Mouse (Mus musculus): Measurements from ENCODE around the gene St6galnac1. TPM values are rescaled to one million over a fixed set of nuclear protein-coding genes. Genes with fewer than 3 reads are reported as not detected.

St6galnac1 gene
- total and polyA plus RNA-seq, 2 experiments from 2014 or later: not detected

GRCm38 (mm10) chr11:116819932-116820593 is 44.8 kb upstream of the St6galnac1 start:
- H3K9me3 ChIP-seq (ENCODE audit: low read length): no peaks in the 10 kb centered on the region
- no peak overlapping the region for H3K4me3 ChIP-seq (ENCODE audit: low read depth, low read length)
- DNase-seq (ENCODE audit: low spot score) (no peak), ATAC-seq (ENCODE audit: low FRiP score) (no peak)
- no peak overlapping the region for H3K27ac ChIP-seq (ENCODE audit: low read depth, low read length)
- H3K4me1 ChIP-seq (ENCODE audit: insufficient read depth, low read length): no peaks in the 10 kb centered on the region; the same call in 1 of the 2 replicates
- H3K9ac ChIP-seq (replicated peaks; ENCODE audit: low read length, poor library complexity, severe bottlenecking): no peak overlapping the region
- no peak for TF ChIP-seq CTCF (IDR thresholded peaks at IDR 0.05)
- no peak overlapping the region for H3K4me2 ChIP-seq (ENCODE audit: low read depth, low read length, poor library complexity, severe bottlenecking)
- H3K36me3 ChIP-seq (ENCODE audit: insufficient read depth, low read length): no peaks in the 10 kb centered on the region
- WGBS: 81% methylated on average over 5 of the region's 5 CpGs
- no peaks in the 10 kb centered on the region for H3K27me3 ChIP-seq (ENCODE audit: insufficient read depth, low read length)

- no peak overlapping the region for H3K27ac ChIP-seq (ENCODE audit: low read depth, low read length)
- ATAC-seq (ENCODE audit: low FRiP score) (no peak), DNase-seq (ENCODE audit: low spot score) (peak; percentile 58)
- no peaks in the 10 kb centered on the region for H3K9me3 ChIP-seq (ENCODE audit: low read length)
- no peak overlapping the region for H3K9ac ChIP-seq (replicated peaks; ENCODE audit: low read length, poor library complexity, severe bottlenecking)
- H3K4me1 ChIP-seq (ENCODE audit: insufficient read depth, low read length): peaks cover 6% of the 10 kb centered on the region
- no peak overlapping the region for H3K4me3 ChIP-seq (ENCODE audit: low read depth, low read length)
- 73% methylated on average over 8 of the region's 8 CpGs for WGBS
- H3K4me2 ChIP-seq (ENCODE audit: low read depth, low read length, poor library complexity, severe bottlenecking): no peak overlapping the region
- H3K27me3 ChIP-seq (ENCODE audit: insufficient read depth, low read length): no peaks in the 10 kb centered on the region
- H3K36me3 ChIP-seq (ENCODE audit: insufficient read depth, low read length): no peaks in the 10 kb centered on the region
- TF ChIP-seq CTCF (IDR thresholded peaks at IDR 0.05): no peak
Measured at GRCm38 (mm10) chr11:116818722-116819121, 43.4 kb upstream of the St6galnac1 start.

- Histone ChIP-seq H3K4me2 (ENCODE audit: low read depth, low read length, poor library complexity, severe bottlenecking) (no peak overlapping the region), H3K9ac (replicated peaks; ENCODE audit: low read length, poor library complexity, severe bottlenecking) (no peak overlapping the region), H3K27me3 (ENCODE audit: insufficient read depth, low read length) (no peaks in the 10 kb centered on the region), H3K27ac (ENCODE audit: low read depth, low read length) (no peak overlapping the region), H3K36me3 (ENCODE audit: insufficient read depth, low read length) (no peaks in the 10 kb centered on the region), H3K4me3 (ENCODE audit: low read depth, low read length) (no peak overlapping the region), H3K4me1 (ENCODE audit: insufficient read depth, low read length) (peaks cover 11% of the 10 kb centered on the region), H3K9me3 (ENCODE audit: low read length) (no peaks in the 10 kb centered on the region)
- ATAC-seq (ENCODE audit: low FRiP score) (no peak), DNase-seq (ENCODE audit: low spot score) (no peak)
- TF ChIP-seq CTCF (IDR thresholded peaks at IDR 0.05): no peak
- WGBS: 95% methylated on average over 5 of the region's 5 CpGs
Measured at GRCm38 (mm10) chr11:116817567-116817966, 42.3 kb upstream of the St6galnac1 start.

- Histone ChIP-seq H3K27me3 (ENCODE audit: insufficient read depth, low read length) (no peaks in the 10 kb centered on the region), H3K4me2 (ENCODE audit: low read depth, low read length, poor library complexity, severe bottlenecking) (no peak overlapping the region), H3K4me1 (ENCODE audit: insufficient read depth, low read length) (peaks cover 12% of the 10 kb centered on the region), H3K9ac (replicated peaks; ENCODE audit: low read length, poor library complexity, severe bottlenecking) (no peak overlapping the region), H3K36me3 (ENCODE audit: insufficient read depth, low read length) (no peaks in the 10 kb centered on the region), H3K4me3 (ENCODE audit: low read depth, low read length) (no peak overlapping the region), H3K27ac (ENCODE audit: low read depth, low read length) (no peak overlapping the region), H3K9me3 (ENCODE audit: low read length) (no peaks in the 10 kb centered on the region)
- no peak for DNase-seq (ENCODE audit: low spot score)
- no peak for ATAC-seq (ENCODE audit: low FRiP score)
- no peak for TF ChIP-seq CTCF (IDR thresholded peaks at IDR 0.05)
- WGBS: 91% methylated on average over 5 of the region's 5 CpGs
Measured at GRCm38 (mm10) chr11:116816769-116817168, 41.5 kb upstream of the St6galnac1 start.

- Histone ChIP-seq H3K9me3 (ENCODE audit: low read length) (no peaks in the 10 kb centered on the region), H3K9ac (replicated peaks; ENCODE audit: low read length, poor library complexity, severe bottlenecking) (no peak overlapping the region), H3K27me3 (ENCODE audit: insufficient read depth, low read length) (no peaks in the 10 kb centered on the region), H3K4me2 (ENCODE audit: low read depth, low read length, poor library complexity, severe bottlenecking) (no peak overlapping the region), H3K36me3 (ENCODE audit: insufficient read depth, low read length) (no peaks in the 10 kb centered on the region), H3K4me1 (ENCODE audit: insufficient read depth, low read length) (peaks cover 22% of the 10 kb centered on the region), H3K4me3 (ENCODE audit: low read depth, low read length) (no peak overlapping the region), H3K27ac (ENCODE audit: low read depth, low read length) (peak overlapping the region; percentile 52)
- ATAC-seq (ENCODE audit: low FRiP score) (no peak), DNase-seq (ENCODE audit: low spot score) (no peak)
- no peak for TF ChIP-seq CTCF (IDR thresholded peaks at IDR 0.05)
- WGBS: 18% methylated on average over 7 of the region's 7 CpGs
Measured at GRCm38 (mm10) chr11:116814884-116815415, 39.6 kb upstream of the St6galnac1 start.

GRCm38 (mm10) chr11:116814076-116814883 is 39.0 kb upstream of the St6galnac1 start:
- H3K9ac ChIP-seq (replicated peaks; ENCODE audit: low read length, poor library complexity, severe bottlenecking): no peak overlapping the region
- TF ChIP-seq CTCF (IDR thresholded peaks at IDR 0.05): peak; percentile 14
- H3K4me2 ChIP-seq (ENCODE audit: low read depth, low read length, poor library complexity, severe bottlenecking): no peak overlapping the region
- 6% methylated on average over 20 of the region's 20 CpGs for WGBS
- H3K36me3 ChIP-seq (ENCODE audit: insufficient read depth, low read length): no peaks in the 10 kb centered on the region
- ATAC-seq (ENCODE audit: low FRiP score) (no peak), DNase-seq (ENCODE audit: low spot score) (peak; percentile 83)
- H3K4me3 ChIP-seq (ENCODE audit: low read depth, low read length): no peak overlapping the region
- H3K9me3 ChIP-seq (ENCODE audit: low read length): no peaks in the 10 kb centered on the region
- H3K27me3 ChIP-seq (ENCODE audit: insufficient read depth, low read length): no peaks in the 10 kb centered on the region
- peaks cover 22% of the 10 kb centered on the region for H3K4me1 ChIP-seq (ENCODE audit: insufficient read depth, low read length)
- peak overlapping the region; percentile 77 for H3K27ac ChIP-seq (ENCODE audit: low read depth, low read length)
